Mouse (Mus musculus) right cerebral cortex, postnatal 10 days (tissue): ENCODE data around the gene Actn3.
"Not testable (repeated sequence)": the region's sequence is repeated elsewhere in the genome, so short reads cannot be mapped to it uniquely, and the experiment has no call there.

ENCODE experiments used
- DNase-seq, 2 experiments: peaks; one replicate each; pipeline ENCODE4 v3.0.0; 2021; ENCODE audit warnings: low spot score in 2 of 2

Actn3 gene

GRCm38 (mm10) chr19:4859081-4859480 lies 18.6 kb downstream of the Actn3 start:
- no peak for DNase-seq

DNA sequence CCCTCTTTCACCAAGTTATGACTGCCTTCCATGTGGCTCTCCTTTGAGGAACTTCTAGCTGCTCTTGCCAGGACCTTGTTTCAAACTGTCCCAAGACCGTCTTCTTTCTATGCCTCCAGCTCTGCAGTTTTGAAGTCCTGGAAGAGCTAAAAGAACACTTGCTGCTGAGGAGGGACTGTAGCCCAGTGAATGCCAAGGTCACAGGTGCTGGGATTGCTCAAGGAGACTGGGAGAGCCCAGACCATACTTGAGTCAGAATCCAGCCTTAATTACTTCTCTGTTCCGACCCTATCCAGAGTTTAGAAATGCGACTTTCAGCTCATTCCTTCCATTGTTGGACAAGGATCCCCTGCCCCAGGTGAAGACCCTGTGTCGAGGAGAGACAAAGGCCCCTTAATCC lies 21.8 kb downstream of the Actn3 start:
- DNase-seq: no peak

- DNase-seq: no peak
These were observed 22.3 kb downstream of the Actn3 start for GRCm38 (mm10) chr19:4855470-4855820.

DNA sequence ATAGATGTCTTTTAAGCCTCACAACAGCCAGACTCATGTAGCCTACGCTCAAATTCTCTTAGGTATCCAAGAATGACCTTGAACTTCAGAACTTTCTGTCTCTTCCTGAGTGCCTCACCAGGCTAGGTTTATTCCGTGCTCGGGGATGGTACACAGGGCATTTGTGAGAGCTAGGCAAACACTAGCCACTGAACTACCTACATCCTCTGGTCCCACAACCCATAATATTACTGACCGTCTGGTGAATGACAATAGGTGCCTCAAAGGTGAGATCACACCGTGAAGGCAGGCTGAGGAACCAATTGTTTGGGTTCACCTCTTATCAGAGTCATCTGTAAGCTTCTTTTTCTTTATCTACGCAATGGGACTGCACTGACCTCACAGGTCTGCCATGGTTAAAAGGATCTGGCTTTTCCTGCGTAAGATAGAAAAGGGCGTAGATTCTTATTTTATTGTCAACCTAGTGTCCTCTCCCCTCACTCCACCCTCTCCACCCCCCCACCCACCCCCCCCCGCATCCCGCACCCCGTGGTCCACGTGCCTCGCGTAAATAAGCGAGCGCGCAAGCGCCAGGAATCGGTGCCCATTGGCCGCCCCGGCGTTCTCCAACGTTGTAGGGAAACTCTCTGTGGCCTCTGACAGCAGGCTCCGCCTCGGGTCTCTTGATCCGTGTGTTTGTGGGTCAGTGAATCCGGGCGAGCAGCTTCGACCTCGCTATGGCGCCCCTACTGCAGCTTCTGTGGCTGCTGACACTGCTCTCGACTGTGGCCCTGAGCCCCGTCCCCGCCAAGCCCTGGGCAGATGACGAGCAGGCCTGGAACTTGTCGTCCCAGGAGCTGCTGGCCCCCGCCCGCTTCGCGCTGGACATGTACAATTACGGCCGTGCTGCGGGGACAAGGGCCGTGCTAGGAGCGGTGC lies 22.9 kb downstream of the Actn3 start, which contains the start of gene Ctsf:
Gene Ctsf (plus strand): TSS at position 579 of the 918 bp plus-strand sequence.
- DNase-seq: peak; percentile 94

DNA sequence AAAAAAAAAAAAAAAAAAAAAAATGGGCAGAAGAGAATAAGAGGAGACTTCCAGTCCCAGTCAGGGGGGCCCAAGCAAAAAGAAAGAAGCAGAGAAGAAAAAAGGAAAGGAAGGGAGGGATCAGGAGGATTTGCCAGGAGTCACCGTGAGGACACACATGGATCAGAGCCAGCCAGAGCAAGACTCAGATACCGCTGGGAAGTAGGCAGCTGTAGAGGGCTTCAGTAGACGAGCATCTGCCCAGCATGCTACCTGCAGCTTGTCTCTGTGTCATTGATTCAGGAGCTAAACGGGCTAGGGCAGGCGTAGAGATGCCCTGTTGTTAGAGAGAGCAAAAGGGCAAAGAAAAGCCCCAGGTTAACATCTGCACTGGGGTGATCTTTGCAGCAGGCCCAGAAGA lies 27.4 kb downstream of the Actn3 start:
- DNase-seq: no peak

GRCm38 (mm10) chr19:4849800-4850199 lies 27.9 kb downstream of the Actn3 start:
- DNase-seq: no peak

DNA sequence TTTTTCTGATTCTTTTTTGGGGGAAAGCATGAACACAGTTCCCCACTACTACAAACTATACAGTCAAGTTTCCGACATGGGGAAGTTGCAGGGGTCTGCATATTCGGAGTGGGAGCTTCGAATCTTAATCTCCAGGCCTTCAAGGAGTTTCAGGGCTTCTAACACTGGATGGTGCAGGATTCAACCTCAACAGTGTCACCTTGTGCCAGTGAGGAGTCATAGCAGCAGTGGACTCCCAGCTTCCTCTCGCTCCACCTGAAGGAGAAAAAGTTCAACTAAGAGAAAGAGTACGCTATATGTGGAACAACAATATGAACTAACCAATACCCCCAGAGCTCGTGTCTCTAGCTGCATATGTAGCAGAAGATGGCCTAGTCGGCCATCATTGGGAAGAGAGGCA lies 30.2 kb downstream of the Actn3 start:
- no peak for DNase-seq

DNA sequence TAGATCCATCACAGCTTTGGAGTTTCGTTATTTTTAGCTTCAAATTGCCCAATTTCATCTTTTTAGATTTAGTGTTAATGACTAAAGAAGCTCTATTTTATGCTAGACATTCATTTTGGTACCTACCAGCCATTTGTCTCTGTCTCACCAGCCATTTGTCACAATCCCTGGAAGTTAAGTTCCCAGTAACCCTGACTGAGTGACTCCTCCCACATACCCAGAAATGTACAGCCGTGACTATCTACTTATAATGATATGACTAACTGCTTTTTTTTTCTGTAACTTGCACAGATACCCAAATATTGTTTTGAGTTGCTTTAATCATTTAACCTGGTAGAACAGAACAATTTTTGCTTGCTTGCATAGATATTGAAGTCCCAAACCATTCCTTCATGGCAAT lies 31.9 kb downstream of the Actn3 start:
- no peak for DNase-seq

GRCm38 (mm10) chr19:4842611-4843010 lies 35.1 kb downstream of the Actn3 start:
- DNase-seq: no peak

GRCm38 (mm10) chr19:4840848-4841247 lies 36.9 kb downstream of the Actn3 start:
- no peak for DNase-seq

GRCm38 (mm10) chr19:4839149-4839548 lies 38.6 kb downstream of the Actn3 start, which contains the start of the genes Ccs and Ccdc87:
Ccs (minus strand) TSS chr19:4839332.
Ccdc87 (plus strand) TSS chr19:4839366.
- DNase-seq: peak; percentile 97 to 98

DNA sequence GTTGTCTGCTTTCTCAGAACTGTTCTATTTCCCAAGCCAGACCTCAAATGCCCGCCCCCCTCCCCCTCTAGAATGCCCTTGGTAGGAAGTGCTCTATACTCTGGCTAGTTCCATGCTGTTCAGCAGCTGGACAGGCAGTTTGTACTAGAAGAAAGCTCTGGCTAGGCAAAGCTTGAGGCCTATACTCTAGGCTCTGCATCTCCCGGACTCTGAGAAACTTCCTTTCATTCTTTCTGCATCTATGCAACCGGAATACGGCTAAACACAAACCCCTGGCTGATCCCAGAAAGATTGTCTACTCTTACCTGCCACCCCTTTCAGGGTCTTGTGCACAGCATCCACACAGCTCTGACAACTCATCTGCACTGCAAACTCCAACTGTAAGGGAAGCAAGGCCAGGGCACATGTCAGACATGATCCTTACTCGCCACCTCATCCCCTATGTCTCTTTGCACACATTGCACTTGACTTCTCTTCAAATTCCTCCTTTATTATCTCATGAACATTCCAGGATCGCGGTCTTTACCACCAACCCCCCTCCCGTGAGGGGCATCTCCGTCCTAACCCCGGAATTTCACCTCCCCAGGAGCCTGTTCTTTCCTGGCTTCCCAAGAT lies 39.1 kb downstream of the Actn3 start:
- DNase-seq: no peak

DNA sequence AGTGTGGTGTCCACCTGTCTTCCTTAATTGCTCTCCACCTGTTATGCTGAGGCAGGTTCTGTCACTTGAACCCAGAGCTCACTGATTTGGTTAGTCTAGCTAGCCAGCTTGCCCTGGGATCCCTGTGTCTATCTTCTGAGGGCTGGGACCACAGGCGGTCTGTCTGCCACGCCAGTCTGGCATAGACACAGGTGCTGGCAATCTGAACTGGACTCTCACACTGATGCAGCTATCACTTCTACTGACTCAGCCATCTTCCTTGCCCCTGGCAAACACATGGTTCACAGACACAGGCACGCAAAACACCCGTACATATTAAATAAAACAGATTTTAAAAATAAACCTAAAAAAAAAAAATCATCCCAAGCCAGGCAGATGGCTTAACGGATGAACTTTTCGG lies 40.7 kb downstream of the Actn3 start:
- DNase-seq: no peak

- no peak for DNase-seq
These were observed 41.6 kb downstream of the Actn3 start for GRCm38 (mm10) chr19:4836096-4836495.

- DNase-seq: no peak
These were observed 43.7 kb downstream of the Actn3 start for GRCm38 (mm10) chr19:4833977-4834376.

DNA sequence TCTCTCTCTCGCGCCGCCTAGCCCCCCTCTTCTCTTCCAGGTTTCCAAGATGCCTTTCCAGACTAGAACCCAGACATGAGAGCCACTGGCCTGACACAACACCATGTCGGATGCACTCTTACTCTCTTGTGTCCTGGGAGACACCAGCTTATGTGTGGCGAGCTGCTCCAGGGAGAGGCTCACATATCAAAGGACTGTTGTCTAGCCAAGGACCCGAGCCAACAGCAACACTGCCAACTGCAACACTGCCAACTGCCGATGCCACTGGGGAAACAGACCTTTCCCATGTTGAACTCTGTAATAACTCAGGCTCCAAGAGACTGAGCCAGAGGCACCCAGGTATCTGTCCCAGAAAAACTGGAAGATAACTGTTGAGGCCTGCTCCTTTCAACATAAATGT lies 48.6 kb downstream of the Actn3 start:
- peak; percentile 73 to 78 for DNase-seq

- no peak for DNase-seq
These were observed 49.1 kb downstream of the Actn3 start for GRCm38 (mm10) chr19:4828444-4829114.

GRCm38 (mm10) chr19:4820678-4821303 lies 56.9 kb downstream of the Actn3 start:
- peak; percentile 88 to 89 for DNase-seq

GRCm38 (mm10) chr19:4817182-4817835 lies 60.4 kb downstream of the Actn3 start:
- DNase-seq: no peak

DNA sequence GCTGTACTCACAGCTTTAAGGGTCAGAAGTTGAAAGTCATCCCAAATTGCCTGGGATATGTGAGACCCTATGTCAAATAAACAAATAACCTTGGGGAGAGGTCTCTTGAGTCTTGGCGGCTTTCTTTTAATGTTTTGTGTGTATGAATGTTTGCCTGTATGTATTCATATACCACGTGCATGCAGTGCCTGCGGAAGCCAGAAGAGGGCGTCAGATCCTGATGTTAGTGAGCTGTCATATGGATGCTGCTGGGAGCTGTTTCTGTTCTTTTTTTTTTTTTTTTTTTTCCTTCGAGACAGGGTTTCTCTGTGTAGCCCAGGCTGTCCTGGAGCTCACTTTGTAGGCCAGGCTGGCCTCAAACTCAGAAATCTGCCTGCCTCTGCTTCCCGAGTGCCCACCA lies 64.7 kb downstream of the Actn3 start:
- DNase-seq: peak in 1 of 2 experiments; percentile 54

DNA sequence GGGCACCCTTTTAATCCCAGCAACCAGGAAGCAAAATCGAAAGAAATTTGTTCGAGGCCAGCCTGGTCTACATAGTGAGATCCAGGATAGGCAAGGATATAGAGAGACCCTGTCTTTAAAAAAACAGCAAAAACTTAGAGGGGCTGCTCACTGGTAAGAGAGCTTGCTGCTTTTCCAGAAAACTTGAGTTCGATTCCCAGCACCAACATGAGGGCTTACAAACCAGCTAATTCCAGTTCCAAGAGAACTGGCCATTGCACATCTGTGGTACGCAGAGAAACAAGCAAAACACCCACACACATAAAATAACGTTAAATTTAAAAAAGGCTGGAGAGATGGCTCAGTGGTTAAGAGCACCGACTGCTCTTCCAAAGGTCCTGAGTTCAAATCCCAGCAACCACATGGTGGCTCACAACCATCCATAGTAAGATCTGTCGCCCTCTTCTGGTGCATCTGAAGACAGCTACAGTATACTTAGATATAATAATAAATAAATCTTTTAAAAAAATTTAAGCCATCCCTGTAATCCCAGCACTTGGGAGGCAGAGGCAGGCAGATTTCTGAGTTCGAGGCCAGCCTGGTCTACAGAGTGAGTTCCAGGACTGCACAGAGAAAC lies 65.3 kb downstream of the Actn3 start:
- DNase-seq: not testable (repeated sequence)
